Mouse (Mus musculus): Measurements from ENCODE around the gene Spata13. TPM values are rescaled to one million over a fixed set of nuclear protein-coding genes. Genes with fewer than 3 reads are reported as not detected.

Spata13 gene
- polyA plus RNA-seq, 1 experiment from 2014 or later = 79.6 TPM

GRCm38 (mm10) chr14:60659498-60659897 is 25.7 kb downstream of the Spata13 start:
- no peak overlapping the region for H3K9ac ChIP-seq (replicated peaks)
- no peak overlapping the region for H3K4me2 ChIP-seq (replicated peaks)
- peaks cover 23% of the 10 kb centered on the region for H3K4me1 ChIP-seq
- no peak overlapping the region for H3K4me3 ChIP-seq
- no peak overlapping the region for H3K27ac ChIP-seq (replicated peaks)
- WGBS = 93% methylated on average over 8 of the region's 8 CpGs
- peaks cover 18% of the 10 kb centered on the region for H3K36me3 ChIP-seq
- no peak for ATAC-seq (ENCODE audit: low FRiP score, low read depth)
- H3K9me3 ChIP-seq = no peaks in the 10 kb centered on the region
- no peaks in the 10 kb centered on the region for H3K27me3 ChIP-seq

GRCm38 (mm10) chr14:60660591-60660990 is 26.8 kb downstream of the Spata13 start:
- peaks cover 18% of the 10 kb centered on the region for H3K36me3 ChIP-seq
- H3K4me2 ChIP-seq (replicated peaks) = no peak overlapping the region
- H3K4me3 ChIP-seq = no peak overlapping the region
- no peak overlapping the region for H3K9ac ChIP-seq (replicated peaks)
- H3K27me3 ChIP-seq = no peaks in the 10 kb centered on the region
- no peak for ATAC-seq (ENCODE audit: low FRiP score, low read depth)
- no peak overlapping the region for H3K27ac ChIP-seq (replicated peaks)
- no peaks in the 10 kb centered on the region for H3K9me3 ChIP-seq
- 96% methylated on average over 8 of the region's 8 CpGs for WGBS
- peaks cover 24% of the 10 kb centered on the region for H3K4me1 ChIP-seq

- no peak overlapping the region for H3K4me3 ChIP-seq
- no peak overlapping the region for H3K27ac ChIP-seq (replicated peaks)
Observed at GRCm38 (mm10) chr14:60661281-60661680, 27.5 kb downstream of the Spata13 start.

GRCm38 (mm10) chr14:60663309-60663940 is 29.6 kb downstream of the Spata13 start:
- no peak for ATAC-seq (ENCODE audit: low FRiP score, low read depth)
- Histone ChIP-seq H3K4me3 (no peak overlapping the region), H3K9ac (replicated peaks) (no peak overlapping the region), H3K4me2 (replicated peaks) (no peak overlapping the region), H3K27me3 (no peaks in the 10 kb centered on the region), H3K9me3 (no peaks in the 10 kb centered on the region), H3K4me1 (peaks cover 19% of the 10 kb centered on the region), H3K27ac (replicated peaks) (no peak overlapping the region), H3K36me3 (peaks cover 14% of the 10 kb centered on the region)
- 75% methylated on average over 11 of the region's 11 CpGs for WGBS

More at GRCm38 (mm10) chr14:60661281-60661680, 27.5 kb downstream of the Spata13 start:
- Histone ChIP-seq H3K9me3 (no peaks in the 10 kb centered on the region), H3K4me1 (peaks cover 19% of the 10 kb centered on the region), H3K4me2 (replicated peaks) (no peak overlapping the region), H3K27me3 (no peaks in the 10 kb centered on the region), H3K9ac (replicated peaks) (no peak overlapping the region), H3K36me3 (peaks cover 14% of the 10 kb centered on the region)
- no peak for ATAC-seq (ENCODE audit: low FRiP score, low read depth)
- 93% methylated on average over 5 of the region's 5 CpGs for WGBS

GRCm38 (mm10) chr14:60664641-60665040 is 30.8 kb downstream of the Spata13 start:
- H3K27me3 ChIP-seq = no peaks in the 10 kb centered on the region
- peak; percentile 62; the same call in 1 of the 2 replicates for ATAC-seq (ENCODE audit: low FRiP score, low read depth)
- H3K4me2 ChIP-seq (replicated peaks) = no peak overlapping the region
- peaks cover 26% of the 10 kb centered on the region for H3K4me1 ChIP-seq
- H3K36me3 ChIP-seq = peaks cover 14% of the 10 kb centered on the region
- no peak overlapping the region for H3K27ac ChIP-seq (replicated peaks)
- WGBS = 15% methylated on average over 4 of the region's 4 CpGs
- no peak overlapping the region for H3K4me3 ChIP-seq
- no peaks in the 10 kb centered on the region for H3K9me3 ChIP-seq
- no peak overlapping the region for H3K9ac ChIP-seq (replicated peaks)

GRCm38 (mm10) chr14:60665263-60665662 is 31.5 kb downstream of the Spata13 start:
- WGBS = 75% methylated on average over 6 of the region's 6 CpGs
- H3K36me3 ChIP-seq = peaks cover 11% of the 10 kb centered on the region
- H3K4me2 ChIP-seq (replicated peaks) = no peak overlapping the region
- no peak overlapping the region for H3K27ac ChIP-seq (replicated peaks)
- H3K27me3 ChIP-seq = no peaks in the 10 kb centered on the region
- peaks cover 31% of the 10 kb centered on the region for H3K4me1 ChIP-seq
- H3K9me3 ChIP-seq = no peaks in the 10 kb centered on the region
- no peak for ATAC-seq (ENCODE audit: low FRiP score, low read depth)
- H3K4me3 ChIP-seq = no peak overlapping the region
- H3K9ac ChIP-seq (replicated peaks) = no peak overlapping the region

- Histone ChIP-seq H3K27ac (replicated peaks) (no peak overlapping the region), H3K9me3 (no peaks in the 10 kb centered on the region), H3K9ac (replicated peaks) (no peak overlapping the region), H3K4me1 (peaks cover 39% of the 10 kb centered on the region), H3K4me3 (no peak overlapping the region), H3K27me3 (no peaks in the 10 kb centered on the region), H3K4me2 (replicated peaks) (no peak overlapping the region), H3K36me3 (peaks cover 6% of the 10 kb centered on the region)
- 92% methylated on average over 7 of the region's 7 CpGs for WGBS
- ATAC-seq (ENCODE audit: low FRiP score, low read depth) = no peak
Observed at GRCm38 (mm10) chr14:60666252-60666651, 32.5 kb downstream of the Spata13 start.

- Histone ChIP-seq H3K9me3 (no peaks in the 10 kb centered on the region), H3K36me3 (no peaks in the 10 kb centered on the region), H3K4me2 (replicated peaks) (no peak overlapping the region), H3K27me3 (no peaks in the 10 kb centered on the region), H3K4me3 (no peak overlapping the region), H3K4me1 (peaks cover 35% of the 10 kb centered on the region), H3K9ac (replicated peaks) (no peak overlapping the region), H3K27ac (replicated peaks) (0 out of 2 replicates have a peak overlapping the region, but pooled peaks have one; percentile 42)
- 28% methylated on average over 7 of the region's 7 CpGs for WGBS
- no peak; the same call in 1 of the 2 replicates for ATAC-seq (ENCODE audit: low FRiP score, low read depth)
Observed at GRCm38 (mm10) chr14:60670191-60670590, 36.4 kb downstream of the Spata13 start.

- Histone ChIP-seq H3K4me1 (peaks cover 35% of the 10 kb centered on the region), H3K4me3 (no peak overlapping the region), H3K9ac (replicated peaks) (no peak overlapping the region), H3K36me3 (no peaks in the 10 kb centered on the region), H3K4me2 (replicated peaks) (no peak overlapping the region), H3K27ac (replicated peaks) (no peak overlapping the region), H3K9me3 (no peaks in the 10 kb centered on the region), H3K27me3 (no peaks in the 10 kb centered on the region)
- no peak for ATAC-seq (ENCODE audit: low FRiP score, low read depth)
- WGBS = 67% methylated on average over 2 of the region's 2 CpGs
Observed at GRCm38 (mm10) chr14:60671504-60671903, 37.7 kb downstream of the Spata13 start.

GRCm38 (mm10) chr14:60675697-60676096 is 41.9 kb downstream of the Spata13 start:
- no peaks in the 10 kb centered on the region for H3K36me3 ChIP-seq
- no peaks in the 10 kb centered on the region for H3K9me3 ChIP-seq
- no peak overlapping the region for H3K9ac ChIP-seq (replicated peaks)
- no peak overlapping the region for H3K4me2 ChIP-seq (replicated peaks)
- H3K4me3 ChIP-seq = no peak overlapping the region
- peaks cover 25% of the 10 kb centered on the region for H3K4me1 ChIP-seq
- H3K27ac ChIP-seq (replicated peaks) = no peak overlapping the region
- no peak for ATAC-seq (ENCODE audit: low FRiP score, low read depth)
- no peaks in the 10 kb centered on the region for H3K27me3 ChIP-seq
- 88% methylated on average over 4 of the region's 4 CpGs for WGBS

GRCm38 (mm10) chr14:60676625-60677314 is 43.0 kb downstream of the Spata13 start:
- H3K4me2 ChIP-seq (replicated peaks) = no peak overlapping the region
- WGBS = 93% methylated on average over 2 of the region's 2 CpGs
- no peak overlapping the region for H3K27ac ChIP-seq (replicated peaks)
- H3K4me3 ChIP-seq = no peak overlapping the region
- no peak for ATAC-seq (ENCODE audit: low FRiP score, low read depth)
- no peaks in the 10 kb centered on the region for H3K27me3 ChIP-seq
- H3K4me1 ChIP-seq = peaks cover 21% of the 10 kb centered on the region; the same call in 1 of the 2 replicates
- no peaks in the 10 kb centered on the region for H3K36me3 ChIP-seq
- no peak overlapping the region for H3K9ac ChIP-seq (replicated peaks)
- no peaks in the 10 kb centered on the region for H3K9me3 ChIP-seq

GRCm38 (mm10) chr14:60682361-60683023 is 48.7 kb downstream of the Spata13 start:
- no peaks in the 10 kb centered on the region for H3K9me3 ChIP-seq
- H3K27ac ChIP-seq (replicated peaks) = no peak overlapping the region
- H3K36me3 ChIP-seq = no peaks in the 10 kb centered on the region
- WGBS = 64% methylated on average over 12 of the region's 12 CpGs
- H3K4me1 ChIP-seq = peaks cover 49% of the 10 kb centered on the region
- no peak for ATAC-seq (ENCODE audit: low FRiP score, low read depth)
- no peak overlapping the region for H3K4me2 ChIP-seq (replicated peaks)
- no peaks in the 10 kb centered on the region for H3K27me3 ChIP-seq
- no peak overlapping the region for H3K9ac ChIP-seq (replicated peaks)
- H3K4me3 ChIP-seq = no peak overlapping the region

Data from midbrain, embryonic 12.5 days (tissue).